Mouse (Mus musculus): ENCODE measurements around the gene Kcna2.

DNA sequence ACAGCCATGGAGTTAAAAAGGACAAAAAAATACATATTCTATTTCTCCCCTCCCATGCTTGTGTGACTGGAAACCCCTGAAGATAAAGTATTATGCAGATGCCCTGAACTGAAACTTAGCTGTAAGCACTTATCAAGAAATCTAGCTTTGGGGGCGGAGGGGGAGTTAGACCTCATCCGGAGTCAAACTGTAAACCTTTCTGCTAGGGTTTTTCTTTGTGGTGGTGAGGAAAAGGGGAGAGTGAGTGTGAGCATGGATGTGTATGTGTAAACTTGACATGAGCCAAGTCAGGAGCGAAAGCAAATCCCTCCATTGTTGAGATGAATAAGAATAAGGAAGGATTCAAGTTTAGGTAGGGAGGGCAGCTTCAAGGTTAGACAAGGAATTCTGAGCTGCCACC lies 20.1 kb upstream of the Kcna2 start:
- no peak for TF ChIP-seq GATA1 (IDR thresholded peaks at IDR 0.05; ENCODE audit: low read length)
- no peak for TF ChIP-seq TAL1 (IDR thresholded peaks at IDR 0.05; ENCODE audit: low read length)
